Mouse (Mus musculus) frontal cortex, adult 2 months (tissue): Measurements from ENCODE around the gene 7530416G11Rik. TPM values are rescaled to one million over a fixed set of nuclear protein-coding genes. Genes with fewer than 3 reads are reported as not detected.
A peak's percentile ranks its signal among the peaks of the same experiment; 100 is the strongest.

Source experiments
- DNase-seq, 2 experiments: peaks; one replicate each; pipeline ENCODE4 v3.0.0; 2022; ENCODE audit warnings: low spot score in 1 of 2; ENCODE audit errors: extremely low spot score in 1 of 2
- polyA plus RNA-seq: library from polyadenylated mRNA; depleted of rRNA; stranded (reverse); fragments of >200 nt; gene quantifications from 2 replicates; pipeline ENCODE4 v1.2.3, GENCODE M21; 2012; rRNA removed

Gene 7530416G11Rik
- polyA plus RNA-seq = 0.15 TPM in 1 of 2 replicates, not detected in the other

DNA sequence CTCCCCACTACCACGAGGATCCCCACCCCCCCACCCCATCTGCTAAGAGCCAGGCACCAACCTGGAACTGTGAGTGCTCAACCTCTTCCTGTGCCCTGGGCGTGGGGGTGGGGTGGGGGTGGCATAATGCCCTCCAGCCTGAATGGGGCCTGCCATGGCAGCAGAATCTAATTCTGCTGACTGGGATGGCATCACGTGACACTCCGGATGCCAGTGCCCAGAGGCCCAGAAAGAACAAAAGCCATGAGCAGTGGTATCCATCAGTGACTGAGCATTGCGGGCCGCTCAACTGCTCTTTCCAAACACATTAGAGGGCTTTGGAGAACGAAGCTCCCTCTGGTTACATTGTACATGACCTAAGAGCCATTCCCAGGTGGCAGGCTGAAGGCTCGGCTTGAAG, at the start of gene 7530416G11Rik:
7530416G11Rik (minus strand) TSS at position 101 of the 400 bp plus-strand sequence.
- DNase-seq = no peak

DNA sequence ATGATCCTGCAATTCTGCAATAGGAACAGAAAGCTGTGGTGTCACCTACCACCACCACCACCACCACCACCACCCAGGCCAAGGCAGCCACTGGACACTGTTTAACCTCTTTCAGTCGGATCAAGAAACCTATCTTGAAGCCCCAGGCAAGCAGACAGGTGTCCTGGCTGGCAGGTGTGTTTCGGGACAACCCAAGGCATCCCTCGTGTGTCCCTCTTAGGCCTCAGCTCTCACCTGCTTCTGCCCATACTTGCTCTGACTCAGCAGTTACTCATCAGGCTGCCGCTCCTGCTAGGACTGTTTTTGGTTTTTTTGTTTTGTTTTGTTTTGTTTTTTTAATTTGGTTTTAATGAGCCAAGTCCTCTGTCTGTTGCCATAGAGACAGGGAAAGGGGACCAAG, 43.5 kb upstream of the 7530416G11Rik start:
- no peak for DNase-seq

DNA sequence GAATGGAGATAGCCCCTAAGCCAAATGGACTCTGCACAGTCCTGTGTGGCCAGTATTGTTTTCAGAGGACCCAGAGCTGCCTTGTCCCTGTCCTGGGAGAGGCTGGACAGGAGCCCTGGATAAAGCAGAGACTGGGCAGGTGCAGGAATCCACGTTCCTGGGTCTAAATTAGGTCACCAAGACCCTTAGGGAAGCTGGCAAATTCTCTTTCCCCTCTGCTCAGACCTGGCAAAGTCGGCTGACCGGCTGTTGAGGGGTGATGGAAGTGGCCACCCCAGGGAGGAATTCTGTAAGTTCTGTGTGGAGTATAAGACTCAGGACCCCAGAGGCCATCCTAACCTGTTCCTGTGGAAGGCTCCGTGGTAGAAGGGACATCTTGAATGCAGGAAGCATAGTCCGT, 42.3 kb upstream of the 7530416G11Rik start:
- DNase-seq = no peak

DNA sequence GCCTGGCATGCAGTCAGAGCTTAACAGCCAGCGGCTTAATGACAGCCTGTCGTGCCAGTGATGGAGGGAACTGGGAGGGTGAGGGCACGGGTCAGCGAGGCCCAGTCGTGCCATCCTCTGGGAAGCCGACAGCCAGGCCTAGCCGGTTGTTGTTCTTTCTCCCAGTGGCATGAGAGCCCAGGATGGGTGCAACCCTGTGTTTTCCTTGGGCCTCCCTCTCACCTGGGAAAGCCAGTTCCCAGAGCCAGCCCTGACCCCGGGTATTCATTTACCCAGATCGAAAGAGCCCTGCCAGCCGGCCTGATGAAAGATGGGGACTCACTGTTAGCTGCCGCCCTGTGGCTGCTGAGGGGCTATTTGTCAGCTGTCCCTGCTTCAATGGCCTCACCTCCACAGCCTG, 35.1 kb upstream of the 7530416G11Rik start:
- no peak for DNase-seq

DNA sequence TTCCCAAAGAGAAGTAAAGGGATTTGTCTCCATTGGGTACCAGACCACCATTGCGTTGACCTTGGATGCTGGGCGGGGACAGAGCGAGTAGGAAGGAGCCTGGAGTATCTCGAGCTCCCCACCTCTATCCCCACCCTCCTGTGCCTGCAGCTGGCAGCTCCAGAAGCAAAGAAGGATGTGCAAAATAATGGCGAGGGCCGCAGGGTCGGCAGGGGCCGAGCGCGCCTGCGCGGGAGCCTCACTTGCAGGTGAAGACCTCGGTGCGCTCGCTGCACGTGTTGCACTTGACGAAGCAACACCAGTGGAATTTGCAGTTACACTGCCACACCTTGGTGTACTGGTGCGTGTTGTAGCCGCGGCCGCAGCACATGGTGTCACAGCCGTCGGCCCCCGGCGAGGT, 34.1 kb upstream of the 7530416G11Rik start:
- DNase-seq = no peak

DNA sequence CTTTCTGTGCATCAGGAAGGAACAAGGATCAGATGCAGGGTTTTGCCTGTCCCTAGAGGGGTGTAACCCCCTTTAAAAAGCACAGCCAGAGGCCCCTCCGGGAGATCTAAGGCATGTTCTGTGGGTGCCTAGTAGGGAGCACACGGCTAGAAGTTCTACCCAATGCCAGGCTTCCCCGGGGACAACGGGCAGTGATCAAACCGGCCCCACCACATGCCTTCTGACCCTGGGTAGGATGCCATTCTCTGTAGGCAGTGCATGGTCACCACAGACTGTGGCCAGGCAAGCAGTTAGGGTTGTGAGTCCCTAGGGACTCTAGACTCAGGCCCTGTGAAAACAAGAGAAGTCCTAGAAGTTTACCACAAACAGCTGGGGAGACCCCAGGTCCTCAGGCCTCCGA, 31.6 kb upstream of the 7530416G11Rik start:
- DNase-seq = no peak

DNA sequence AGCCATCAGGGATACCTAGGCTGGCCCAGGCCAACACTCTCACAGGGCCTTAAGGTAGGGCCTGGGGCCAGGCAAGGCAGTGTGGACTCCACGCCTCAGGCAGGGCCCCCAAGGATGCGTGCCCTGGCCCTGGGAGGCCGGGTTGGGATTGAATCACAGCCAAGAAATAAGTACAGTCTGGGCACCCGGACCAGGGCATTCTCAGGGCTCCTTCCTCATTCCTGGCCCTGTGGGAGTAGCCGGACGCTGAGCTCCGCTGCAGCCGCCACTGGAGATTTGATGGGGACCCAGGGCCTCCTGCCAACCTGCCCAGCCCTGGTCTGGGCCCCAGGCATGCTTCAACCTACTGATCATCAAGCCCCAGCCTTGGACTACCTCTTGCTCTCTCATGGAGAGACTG, 31.2 kb upstream of the 7530416G11Rik start:
- no peak for DNase-seq

DNA sequence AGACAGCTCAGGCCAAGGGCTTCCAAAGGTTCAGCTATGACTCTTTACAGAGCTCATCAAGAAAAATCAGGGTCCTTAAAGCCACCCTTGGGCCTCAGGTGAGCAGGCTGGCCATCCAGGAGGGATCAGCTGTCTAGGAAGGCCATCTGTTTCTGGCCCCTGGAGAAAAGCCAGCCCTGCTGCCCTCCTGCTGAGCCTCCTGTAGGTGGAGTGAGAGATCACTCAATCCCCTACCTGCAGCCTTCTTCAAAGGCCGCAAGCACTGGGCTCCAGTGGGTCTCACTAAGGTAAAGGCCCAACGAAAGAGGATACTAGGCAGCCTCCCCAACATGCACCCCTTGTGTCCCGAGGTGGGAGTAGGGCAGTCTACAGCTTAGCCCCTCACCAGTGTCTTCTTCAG, 29.0 kb upstream of the 7530416G11Rik start:
- no peak for DNase-seq

DNA sequence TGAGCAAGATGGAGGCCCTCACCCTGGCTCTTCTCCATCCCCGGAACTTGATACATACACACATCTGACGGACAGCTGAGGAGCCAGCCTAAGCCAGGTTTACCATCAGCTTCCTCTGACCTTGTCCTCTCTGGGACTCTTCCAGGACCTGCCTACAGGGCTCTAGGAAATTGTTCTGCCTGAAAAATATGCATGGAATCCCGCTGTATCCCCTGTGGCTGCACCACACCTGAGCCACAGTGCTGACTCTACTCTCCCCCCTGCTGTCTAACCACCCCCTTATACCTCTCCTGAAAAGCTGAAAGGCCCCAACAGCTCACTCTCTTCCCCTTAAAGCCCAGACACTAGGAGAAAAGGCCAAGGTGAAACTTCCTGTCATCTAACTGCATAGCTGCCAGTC, 26.9 kb upstream of the 7530416G11Rik start:
- DNase-seq = no peak

DNA sequence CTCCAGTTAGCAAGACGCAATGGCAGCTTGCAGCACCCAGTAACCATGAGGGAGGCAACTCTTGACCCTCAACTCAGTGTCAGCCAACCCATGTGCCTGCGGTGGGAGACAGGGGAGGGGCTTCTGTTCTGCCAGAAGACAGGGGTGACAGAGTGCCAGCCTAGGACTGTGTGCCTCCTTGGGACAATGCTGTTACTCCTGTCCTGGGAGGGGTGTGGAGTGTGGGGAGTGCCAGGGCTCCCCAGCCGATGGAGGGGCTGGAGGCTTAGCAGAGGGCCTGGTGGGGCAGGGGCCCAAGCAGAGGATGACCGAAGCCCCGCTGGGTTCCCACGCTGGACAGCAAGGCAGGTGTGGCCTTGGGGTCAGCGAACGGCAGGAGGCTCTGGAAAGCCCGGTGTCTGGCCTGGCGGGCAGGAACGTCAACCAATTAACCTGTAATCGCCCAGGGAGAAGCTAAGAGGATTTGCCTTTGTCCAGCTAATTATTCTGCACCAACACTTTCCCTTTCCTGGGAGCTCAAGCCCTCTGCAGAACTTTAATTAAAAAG, 21.4 kb upstream of the 7530416G11Rik start:
- no peak for DNase-seq

DNA sequence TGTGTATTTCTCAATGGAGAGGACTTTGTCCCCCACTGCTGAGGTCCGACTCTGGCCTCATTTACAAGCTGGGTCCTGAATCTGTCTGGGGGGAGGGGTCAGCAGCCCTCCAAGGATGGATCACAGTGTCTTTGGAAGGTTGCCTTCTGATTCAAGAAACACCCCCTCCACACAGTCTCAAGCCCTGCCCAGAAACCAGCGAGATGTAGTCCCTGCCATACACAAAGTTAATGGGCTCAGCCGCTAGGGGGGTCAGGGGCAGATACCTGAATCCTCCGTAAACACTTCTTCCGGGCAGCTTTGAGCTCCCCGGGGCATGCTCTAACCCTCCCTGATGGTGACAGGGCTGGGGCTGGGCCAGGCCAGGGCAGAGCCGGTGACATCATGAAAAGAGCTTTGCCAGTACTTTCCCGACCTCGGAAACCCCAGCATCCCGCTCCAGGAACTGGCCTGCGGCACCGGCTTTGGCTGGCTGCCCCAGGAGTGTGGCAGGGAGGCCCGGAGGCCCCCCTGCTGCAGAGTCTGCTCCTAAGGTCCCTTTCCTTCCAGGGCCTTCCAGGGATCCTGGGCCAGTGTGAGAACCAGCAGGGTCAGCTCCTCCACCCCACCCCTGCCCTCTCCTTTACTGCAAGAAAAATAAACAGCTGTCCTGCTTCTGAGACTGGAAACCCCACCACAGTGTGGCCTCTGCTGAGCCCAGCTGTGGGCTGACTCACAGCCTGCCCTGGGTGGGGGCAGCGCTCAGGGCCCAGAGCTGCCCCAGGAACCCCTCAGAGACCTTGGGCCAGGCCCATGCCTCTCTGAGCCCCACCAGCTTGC, 20.4 kb upstream of the 7530416G11Rik start:
- no peak for DNase-seq

DNA sequence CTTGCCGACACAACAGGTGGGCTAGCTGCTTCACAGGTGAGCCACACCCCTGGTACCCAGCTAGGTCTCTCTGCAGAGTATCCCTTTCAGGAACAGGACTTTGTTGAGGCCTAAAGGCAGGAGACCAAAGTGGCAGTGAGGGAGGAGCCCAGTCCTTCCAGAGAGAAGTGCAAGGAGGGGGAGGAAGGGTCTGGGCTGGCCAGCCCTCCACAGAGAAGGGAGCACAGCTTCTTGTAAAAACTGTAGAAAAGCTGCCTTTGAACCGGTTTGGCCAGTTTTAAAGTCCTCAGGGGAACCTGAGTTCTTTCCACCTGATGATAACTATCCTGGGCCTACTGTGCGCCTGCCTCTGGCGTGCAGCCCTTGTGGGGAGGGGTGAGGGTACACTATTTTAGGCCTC, 16.4 kb upstream of the 7530416G11Rik start:
- no peak for DNase-seq

DNA sequence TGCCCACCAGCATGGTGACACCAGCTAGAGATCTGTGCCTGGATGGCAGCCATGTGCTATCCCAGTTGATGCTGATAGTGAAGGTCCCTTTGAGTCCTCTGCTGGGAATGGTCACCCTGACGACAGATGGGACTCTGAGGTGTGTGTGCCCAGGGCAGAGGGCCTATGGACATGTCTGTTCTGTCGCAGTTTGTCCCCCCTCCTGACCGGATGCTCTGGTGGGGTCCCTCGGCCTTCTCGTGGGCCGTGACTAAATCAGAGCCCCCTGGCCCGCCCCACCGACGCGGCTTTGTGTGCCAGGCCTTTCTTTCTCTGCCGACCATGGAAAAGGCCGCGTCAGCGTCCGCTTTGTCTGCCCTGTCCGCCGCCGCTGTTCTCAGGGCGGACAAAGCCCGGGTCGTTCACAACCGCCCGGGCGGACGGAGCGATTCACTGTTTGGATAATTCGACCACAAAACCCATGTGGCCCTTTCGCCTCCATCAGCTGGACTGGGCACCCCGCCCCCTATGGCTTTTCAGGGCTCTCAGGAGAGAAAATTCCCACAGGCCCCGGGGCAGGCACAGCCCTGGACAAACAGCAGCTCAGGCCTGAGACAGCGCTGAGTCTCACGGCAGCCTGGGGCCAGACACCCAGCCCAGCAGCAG, 4.5 kb upstream of the 7530416G11Rik start:
- no peak for DNase-seq

DNA sequence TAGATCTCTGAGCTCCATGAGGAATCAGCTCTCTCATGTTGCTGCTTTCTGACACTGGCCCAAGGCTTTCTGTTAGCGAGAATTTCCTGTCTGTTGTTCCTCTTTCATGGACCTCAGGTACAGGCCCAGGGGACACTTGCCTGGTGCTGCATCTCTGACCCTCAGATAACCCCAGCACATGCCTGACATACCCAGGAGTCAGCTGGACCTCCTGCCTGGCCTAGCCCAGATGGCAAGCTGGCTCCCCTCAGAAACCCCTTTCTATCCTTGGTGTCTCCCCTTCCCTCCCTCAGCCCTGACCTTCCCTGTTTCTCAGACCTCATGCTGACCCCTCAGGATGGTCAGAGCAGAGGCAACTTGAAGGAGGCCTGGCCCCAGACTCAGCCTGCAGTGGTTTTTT, 3.7 kb upstream of the 7530416G11Rik start:
- DNase-seq = no peak

DNA sequence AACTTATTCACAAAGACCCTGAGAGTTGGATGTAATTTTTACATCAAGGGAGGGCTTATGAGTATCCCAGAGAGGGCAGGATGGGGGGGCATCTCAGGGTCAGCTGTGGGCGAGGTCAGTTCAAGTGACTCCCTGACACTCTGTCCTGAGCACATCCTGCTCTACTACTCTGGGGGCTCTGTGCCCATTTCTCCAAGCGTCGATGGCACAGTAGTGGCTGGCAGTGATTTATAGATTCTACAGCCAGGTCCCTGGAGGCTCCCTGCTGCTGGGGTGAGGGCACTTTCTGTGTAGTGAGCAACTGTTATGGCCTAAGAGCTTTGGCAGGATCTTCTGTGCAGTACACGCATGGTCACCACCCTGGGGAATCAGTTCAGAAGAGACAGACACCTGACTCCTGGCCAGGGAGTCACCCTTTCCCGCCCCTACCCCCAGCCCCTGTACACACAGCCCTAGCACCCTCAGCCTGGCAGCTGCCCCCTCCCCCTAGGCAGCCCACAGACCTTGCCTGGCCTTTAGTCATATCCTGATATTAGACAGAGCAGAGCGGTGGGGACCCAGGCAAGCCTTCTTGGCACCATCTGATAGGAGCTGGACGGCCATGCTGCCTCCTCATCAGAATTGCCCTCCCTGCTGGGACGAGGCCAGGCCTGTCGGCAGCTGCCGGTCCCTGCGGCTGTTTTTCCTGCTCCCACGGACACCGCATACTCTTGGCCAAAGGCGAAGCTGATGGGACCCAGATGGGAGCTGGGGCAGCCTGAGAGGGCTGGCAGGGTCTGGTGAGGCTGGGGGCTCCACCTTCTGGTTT, 2.3 kb upstream of the 7530416G11Rik start:
- DNase-seq = no peak

DNA sequence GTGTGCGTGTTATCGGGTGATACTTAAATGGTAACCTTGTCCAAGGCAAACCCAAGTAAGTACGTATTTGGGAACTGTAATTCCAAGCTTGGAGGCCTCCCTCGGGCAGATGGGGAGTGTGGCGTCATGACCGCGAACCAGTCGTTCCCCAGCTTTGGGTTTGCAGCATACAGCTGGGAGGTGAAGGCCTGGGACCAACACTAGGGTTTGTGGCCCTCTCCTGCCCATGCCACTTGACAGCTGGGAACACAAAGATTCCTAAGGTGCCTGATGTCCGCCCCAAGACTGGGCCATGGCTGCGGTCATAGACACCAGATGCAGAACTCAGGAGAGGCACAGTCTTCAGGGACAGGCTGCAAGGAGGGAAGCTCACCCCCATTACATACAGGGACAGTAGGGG, 2.8 kb downstream of the 7530416G11Rik start:
- DNase-seq = no peak

DNA sequence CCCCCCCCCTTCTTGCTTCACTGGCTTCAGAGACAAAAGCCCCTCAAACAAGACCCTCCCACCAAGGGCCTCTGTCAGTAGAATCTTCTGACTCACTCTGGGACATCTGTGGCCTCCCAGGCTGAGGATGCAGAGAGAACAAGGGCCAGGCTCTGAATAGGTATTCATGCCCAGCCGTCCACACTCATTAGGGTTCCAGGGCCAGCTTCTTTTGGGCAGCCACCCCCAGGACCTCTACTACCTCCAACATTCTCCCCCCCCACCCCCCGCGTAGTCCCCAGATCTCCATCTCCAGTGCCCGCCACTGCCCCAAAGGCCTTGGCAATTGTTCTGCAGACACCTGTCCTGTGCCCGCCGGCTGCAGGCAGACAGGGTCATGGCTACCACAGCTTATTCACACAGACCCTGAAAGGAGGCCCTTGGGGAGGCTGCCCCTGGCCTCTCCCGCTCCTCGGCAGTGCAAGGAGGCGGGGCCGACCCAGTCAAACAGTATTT, 5.0 kb downstream of the 7530416G11Rik start:
- DNase-seq = no peak

DNA sequence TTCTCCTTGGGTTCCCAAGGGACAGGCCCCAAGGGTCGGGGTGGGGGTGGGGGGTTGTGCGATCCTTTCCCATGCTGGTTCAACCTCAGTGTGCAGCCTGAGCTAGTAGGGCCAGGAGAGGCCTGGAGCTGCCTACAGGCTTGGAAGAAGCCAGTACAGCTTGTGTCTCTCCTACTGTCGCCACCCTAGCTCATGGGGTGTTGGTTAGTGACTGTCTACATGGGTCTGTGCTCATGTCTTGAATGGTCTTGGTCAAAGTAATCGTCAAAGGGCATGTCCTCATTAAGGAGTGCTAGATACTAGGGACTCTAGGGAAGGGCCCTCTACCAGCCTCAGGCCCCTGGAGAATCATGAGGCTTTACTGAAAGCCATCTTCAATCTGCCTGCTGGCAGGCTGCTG, 5.5 kb downstream of the 7530416G11Rik start:
- no peak for DNase-seq

DNA sequence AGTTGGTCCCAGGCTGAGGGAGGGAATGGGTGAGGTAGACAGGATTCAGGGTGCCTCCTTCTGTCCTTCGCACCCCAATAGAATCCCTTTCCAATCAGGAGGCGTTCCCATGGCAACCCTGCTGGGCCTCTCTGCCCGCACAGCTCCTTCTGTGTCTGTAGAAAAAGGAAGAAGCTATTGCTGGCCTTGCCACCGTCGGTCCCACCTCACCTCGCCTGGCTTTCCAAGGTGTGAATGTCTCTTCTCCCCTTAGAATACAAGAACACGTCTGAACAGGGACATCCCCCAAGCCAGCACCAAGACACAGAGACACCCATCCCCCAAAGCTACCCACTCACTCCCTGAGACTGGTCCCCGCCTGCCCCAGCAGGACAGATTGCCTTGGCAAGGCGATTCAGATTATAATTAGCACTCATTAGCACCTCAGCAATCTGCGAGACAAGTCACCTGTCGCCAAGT, 8.8 kb downstream of the 7530416G11Rik start:
- peak; percentile 72 to 80 for DNase-seq

DNA sequence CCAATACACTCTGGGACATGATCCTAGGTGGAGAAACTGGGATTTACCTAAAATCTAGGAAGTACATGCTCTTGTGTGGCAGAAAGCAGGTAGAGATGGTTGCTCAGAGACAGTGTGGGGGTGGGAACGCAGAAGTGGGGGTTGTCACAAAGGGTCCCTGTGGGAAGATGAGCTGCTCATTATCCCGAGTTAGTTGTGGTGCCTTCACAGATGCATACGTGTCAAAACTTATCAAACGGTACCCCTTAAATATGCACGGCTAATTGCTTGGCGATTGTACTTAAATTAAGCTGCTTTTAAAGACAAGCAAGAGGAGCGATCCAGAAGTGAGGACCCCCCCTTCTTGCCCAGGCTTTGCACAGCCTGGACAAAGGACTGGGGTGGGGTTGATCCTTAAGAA, 13.3 kb downstream of the 7530416G11Rik start:
- no peak for DNase-seq

DNA sequence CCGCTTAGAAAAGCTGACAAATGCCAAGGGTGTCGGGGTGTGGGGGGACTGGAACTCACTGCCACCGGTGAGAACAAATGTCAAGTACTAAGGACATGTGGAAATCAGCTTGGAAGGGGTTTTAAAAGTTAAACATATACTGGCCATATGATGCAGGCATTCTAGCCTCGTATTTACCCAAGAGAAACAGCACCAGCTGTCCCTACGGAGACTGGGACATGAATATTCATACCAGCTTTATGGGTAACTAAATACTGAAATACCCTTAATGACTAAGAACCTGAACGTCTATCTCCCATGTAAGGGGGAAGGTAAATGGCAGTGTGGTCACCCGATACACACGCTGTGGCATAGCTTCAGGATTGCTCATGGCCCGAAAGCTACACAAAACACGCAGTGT, 14.1 kb downstream of the 7530416G11Rik start:
- no peak for DNase-seq
